9 mouse cellular contexts compared by ENCODE assay signal in the genomic region with DNA sequence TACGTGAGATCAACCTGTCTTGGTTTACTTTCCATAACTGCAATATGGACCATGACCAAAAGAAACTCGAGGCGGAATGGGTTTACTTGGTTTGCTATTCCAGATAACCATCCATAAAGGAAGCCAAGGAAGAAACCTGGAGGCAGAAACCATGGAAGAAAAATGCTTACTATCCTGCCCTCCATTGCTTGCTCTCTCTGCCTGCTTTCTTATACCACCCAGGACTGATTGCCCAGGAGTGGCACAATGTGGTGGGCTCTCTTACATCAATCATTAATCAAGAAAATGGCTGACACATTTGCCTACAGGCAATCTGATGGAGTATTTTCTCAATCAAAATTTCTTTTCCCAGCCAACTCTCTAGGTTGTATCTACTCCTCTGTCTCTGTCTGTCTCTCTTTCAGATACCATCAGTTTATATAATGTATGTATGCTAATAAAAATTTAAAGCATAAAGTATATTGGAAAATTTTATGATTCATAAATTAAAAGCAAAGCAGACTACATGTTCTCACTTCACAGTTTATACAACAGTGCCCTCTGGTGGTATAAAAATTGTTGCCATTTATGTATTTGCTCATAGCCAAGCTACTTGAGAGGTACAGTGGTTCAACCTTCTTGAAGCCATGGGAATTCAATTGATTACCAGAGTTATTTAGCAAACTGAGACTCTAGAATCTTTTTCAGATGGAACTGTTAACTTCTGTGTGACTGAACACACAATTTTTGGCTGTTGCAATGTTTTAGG.
A peak's percentile ranks its signal among the peaks of the same experiment; 100 is the strongest.
DNase-seq lines count a peak whose midpoint lies in the region; ATAC-seq and TF ChIP-seq lines count a peak whose summit lies in the region.
"Had no signal": no experiment of that assay in that cellular context is flagged by ENCODE, and none has a peak within 500 bp of the region (broad histone marks: within the 10 kb centered on the region; RNA-seq: fewer than 3 reads in every experiment).

No protein-coding gene starts in this region.

- H3K27ac ChIP-seq in heart, postnatal 0 days (ENCODE audit: low read depth): no peak overlapping the region
- no peak overlapping the region for H3K27ac ChIP-seq in limb, embryonic 14.5 days (replicated peaks; ENCODE audit: low read depth, low read length)
- H3K27ac ChIP-seq: stomach, embryonic 15.5 days had no signal

- no peak overlapping the region for H3K4me2 ChIP-seq in heart, postnatal 0 days (ENCODE audit: low read depth, low read length)
- no peak overlapping the region for H3K4me2 ChIP-seq in limb, embryonic 14.5 days (replicated peaks; ENCODE audit: low read depth, low read length, severe bottlenecking)
- H3K4me2 ChIP-seq: stomach, embryonic 15.5 days had no signal

- DNase-seq in heart, postnatal 0 days (ENCODE audit: low spot score): peak; percentile 57
- DNase-seq in heart, postnatal 36 days: no peak
- peak; percentile 86 for DNase-seq in 3T3-L1 (ENCODE audit: low read depth, low spot score)
- DNase-seq in MN1 (ENCODE audit: low spot score): peak; percentile 85
- DNase-seq in limb, embryonic 14.5 days (ENCODE audit: low spot score): peak; percentile 84
- DNase-seq in retina, postnatal 1 day: peak; percentile 82
- no peak for DNase-seq in thymus, adult 18-20 months

- H3K9ac ChIP-seq in heart, postnatal 0 days (replicated peaks; ENCODE audit: low read depth, low read length): no peak overlapping the region
- no peak overlapping the region for H3K9ac ChIP-seq in limb, embryonic 14.5 days (ENCODE audit: low read depth, low read length, severe bottlenecking)
- H3K9ac ChIP-seq: stomach, embryonic 15.5 days had no signal

- no peaks in the 10 kb centered on the region for H3K4me1 ChIP-seq in heart, postnatal 0 days (ENCODE audit: control insufficient read depth, insufficient read depth)
- H3K4me1 ChIP-seq in limb, embryonic 14.5 days (ENCODE audit: control insufficient read depth, insufficient read depth, low read length): no peaks in the 10 kb centered on the region
- H3K4me1 ChIP-seq: stomach, embryonic 15.5 days had no signal

- ATAC-seq in heart, postnatal 0 days (ENCODE audit: insufficient read depth, low read depth): no peak
- peak; percentile 57; the same call in 1 of the 2 replicates for ATAC-seq in erythroblast, adult 5-6 weeks (replicated peaks; ENCODE audit: low FRiP score, poor library complexity, severe bottlenecking)
- peak; percentile 60; the same call in 1 of the 2 replicates for ATAC-seq in limb, embryonic 14.5 days (ENCODE audit: low FRiP score, low read depth)

- intact Hi-C loops in heart, postnatal 36 days (cut with DNase I): loop anchor here (5.0 to 10.0 kb wide), 5 partner anchors 33 to 860 kb away; partner anchors contain the start of gene Ankrd42

- TF ChIP-seq EP300 in heart, postnatal 0 days (IDR thresholded peaks at IDR 0.05; ENCODE audit: low read depth): no peak

- peak; percentile 77 for TF ChIP-seq CTCF in heart, postnatal 0 days (IDR thresholded peaks at IDR 0.05; ENCODE audit: low read depth)

- 57% methylated on average over 3 of the region's 3 CpGs for WGBS in heart, postnatal 0 days
- WGBS in limb, embryonic 14.5 days: 75% methylated on average over 3 of the region's 3 CpGs

- no peak overlapping the region for H3K4me3 ChIP-seq in heart, postnatal 0 days (ENCODE audit: low read depth, low read length)
- H3K4me3 ChIP-seq in limb, embryonic 14.5 days (replicated peaks; ENCODE audit: low read length): no peak overlapping the region
- H3K4me3 ChIP-seq: stomach, embryonic 15.5 days had no signal

- H3K9me3 ChIP-seq in heart, postnatal 0 days (replicated peaks; ENCODE audit: control insufficient read depth, low read length): no peaks in the 10 kb centered on the region
- H3K9me3 ChIP-seq in limb, embryonic 14.5 days (ENCODE audit: control insufficient read depth, low read length): no peaks in the 10 kb centered on the region
- H3K9me3 ChIP-seq: stomach, embryonic 15.5 days had no signal

- no peaks in the 10 kb centered on the region for H3K27me3 ChIP-seq in heart, postnatal 0 days (ENCODE audit: control insufficient read depth, insufficient read depth, low read length)
- no peaks in the 10 kb centered on the region for H3K27me3 ChIP-seq in limb, embryonic 14.5 days (ENCODE audit: control insufficient read depth, insufficient read depth, low read length)
- H3K27me3 ChIP-seq: stomach, embryonic 15.5 days had no signal

- no peaks in the 10 kb centered on the region for H3K36me3 ChIP-seq in heart, postnatal 0 days (replicated peaks; ENCODE audit: control insufficient read depth, insufficient read depth, low read length)
- no peaks in the 10 kb centered on the region for H3K36me3 ChIP-seq in limb, embryonic 14.5 days (ENCODE audit: control insufficient read depth, insufficient read depth, low read length)
- H3K36me3 ChIP-seq: stomach, embryonic 15.5 days had no signal

- TF ChIP-seq POLR2A in limb, embryonic 14.5 days (IDR thresholded peaks at IDR 0.05; ENCODE audit: borderline replicate concordance, extremely low read depth, insufficient read depth, insufficient read length): no peak

Comparison
In these comparisons a context has a peak if more than half of its experiments do, and no peak if none do; other contexts are left out.
1. DNase-seq: peak in heart, postnatal 0 days (single experiment), 3T3-L1 (single experiment), MN1 (single experiment), limb, embryonic 14.5 days (single experiment) and retina, postnatal 1 day (single experiment); none in heart, postnatal 36 days (0 of 2) and thymus, adult 18-20 months (0 of 2).